In the genomic region with DNA sequence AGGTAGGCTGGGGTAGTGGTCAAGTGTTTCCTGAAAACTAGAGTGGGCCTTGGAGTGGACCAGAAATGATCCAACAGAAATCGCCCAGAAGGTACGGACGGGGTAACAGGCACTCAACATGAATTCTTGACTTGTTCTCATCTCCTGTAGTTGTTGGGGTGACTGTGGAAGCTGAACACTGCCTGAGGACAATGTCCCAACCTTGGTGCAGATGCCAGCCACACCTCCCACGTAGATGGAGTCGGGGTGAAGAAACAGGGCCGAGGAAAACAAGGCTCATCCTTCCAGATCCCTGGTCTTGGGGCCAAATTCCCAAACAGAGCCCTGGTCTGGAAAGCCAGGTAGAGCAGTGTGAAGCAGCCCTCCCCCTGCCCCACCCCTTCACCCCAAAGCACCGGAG, we compare ENCODE assay signal across 25 mouse cellular contexts. TPM values are rescaled to one million over a fixed set of nuclear protein-coding genes. Genes with fewer than 3 reads are reported as not detected.
DNase-seq lines count a peak whose midpoint lies in the region; TF ChIP-seq lines count a peak whose summit lies in the region.
"Had no signal": no experiment of that assay in that cellular context is flagged by ENCODE, and none has a peak within 500 bp of the region (broad histone marks: within the 10 kb centered on the region; RNA-seq: fewer than 3 reads in every experiment).

No protein-coding gene starts in this region.

- H3K36me3 ChIP-seq in heart, embryonic 10.5 days = peaks cover 20% of the 10 kb centered on the region
- H3K36me3 ChIP-seq in heart, adult 2 months (ENCODE audit: control insufficient read depth, insufficient read depth, low read length) = no peaks in the 10 kb centered on the region
- H3K36me3 ChIP-seq: forebrain, embryonic 15.5 days had no signal

- no peak for DNase-seq in gastrocnemius, adult 2 months
- no peak for DNase-seq in gastrocnemius, postnatal 4 days (ENCODE audit: low spot score in 2 of 2)
- DNase-seq in heart, embryonic 10.5 days (ENCODE audit: low spot score) = no peak
- no peak for DNase-seq in heart, adult 2 months
- DNase-seq in fat pad, adult 2 months (ENCODE audit: extremely low read depth, low read depth, low spot score) = peak; percentile 58
- DNase-seq in cerebellum, postnatal 4 days (ENCODE audit: low spot score in 2 of 2) = no peak
- DNase-seq: adrenal gland, adult 8-10 months; adrenal gland, postnatal 14 days; adrenal gland, postnatal 36 days; B cell, adult 2 months; cerebellum, adult 11-12 months; cerebellum, adult 2 months; cerebellum, adult 9-10 months; cerebellum, postnatal 10 days; cerebellum, postnatal 25 days; embryo, embryonic 11 days; forebrain, postnatal 0 days had no signal

- TF ChIP-seq EP300 in heart, adult 2 months (IDR thresholded peaks at IDR 0.05; ENCODE audit: insufficient read depth, low read depth, low read length) = no peak

- peak overlapping the region; percentile 24; the same call in 1 of the 2 replicates for H3K27ac ChIP-seq in gastrocnemius, adult 2 months
- H3K27ac ChIP-seq in heart, embryonic 10.5 days = peak overlapping the region; percentile 85
- no peak overlapping the region for H3K27ac ChIP-seq in heart, adult 2 months
- H3K27ac ChIP-seq: embryonic facial prominence, embryonic 13.5 days; embryonic facial prominence, embryonic 15.5 days; forebrain, embryonic 13.5 days; forebrain, embryonic 15.5 days had no signal

- no peaks in the 10 kb centered on the region for H3K9me3 ChIP-seq in heart, embryonic 10.5 days
- H3K9me3 ChIP-seq: embryonic facial prominence, embryonic 13.5 days; embryonic facial prominence, embryonic 15.5 days; forebrain, embryonic 13.5 days; forebrain, embryonic 15.5 days; G1E had no signal

- no peak overlapping the region for H3K4me3 ChIP-seq in gastrocnemius, adult 2 months
- H3K4me3 ChIP-seq in heart, embryonic 10.5 days = no peak overlapping the region
- H3K4me3 ChIP-seq in heart, adult 2 months = no peak overlapping the region
- H3K4me3 ChIP-seq: embryonic facial prominence, embryonic 13.5 days; embryonic facial prominence, embryonic 15.5 days; erythroblast, embryonic 14.5 days; forebrain, embryonic 13.5 days; forebrain, embryonic 15.5 days had no signal

- no peaks in the 10 kb centered on the region for H3K79me2 ChIP-seq in heart, adult 2 months (replicated peaks; ENCODE audit: control insufficient read depth, insufficient read depth, low read length)

- H3K27me3 ChIP-seq in heart, embryonic 10.5 days (ENCODE audit: insufficient read depth, poor library complexity, severe bottlenecking) = no peaks in the 10 kb centered on the region
- no peaks in the 10 kb centered on the region for H3K27me3 ChIP-seq in heart, adult 2 months (ENCODE audit: control insufficient read depth, insufficient read depth, low read length)
- H3K27me3 ChIP-seq: CH12.LX; embryonic facial prominence, embryonic 13.5 days; embryonic facial prominence, embryonic 15.5 days; forebrain, embryonic 13.5 days; forebrain, embryonic 15.5 days; Patski had no signal

- TF ChIP-seq POLR2A in heart, adult 2 months (IDR thresholded peaks at IDR 0.05; ENCODE audit: insufficient read depth, low read depth, low read length) = no peak

- intact Hi-C loops in gastrocnemius, adult 2 months (cut with DNase I) = no loop called here
- intact Hi-C loops in heart, adult 2 months (cut with DNase I) = no loop called here

- H3K4me1 ChIP-seq in heart, embryonic 10.5 days = peaks cover 76% of the 10 kb centered on the region
- H3K4me1 ChIP-seq in heart, adult 2 months (ENCODE audit: control insufficient read depth, insufficient read depth, low read length) = peaks cover 10% of the 10 kb centered on the region

- H3K9ac ChIP-seq in heart, adult 2 months (ENCODE audit: low read depth, low read length) = no peak overlapping the region
- H3K9ac ChIP-seq: embryonic facial prominence, embryonic 13.5 days; embryonic facial prominence, embryonic 15.5 days; forebrain, embryonic 13.5 days; forebrain, embryonic 15.5 days; forebrain, postnatal 0 days had no signal

- WGBS in heart, embryonic 10.5 days = 90% methylated on average over 7 of the region's 7 CpGs
- 93% methylated on average over 7 of the region's 7 CpGs for WGBS in heart, adult 2 months

- no peak for TF ChIP-seq CTCF in gastrocnemius, adult 2 months (IDR thresholded peaks at IDR 0.05)
- TF ChIP-seq CTCF in heart, adult 2 months (IDR thresholded peaks at IDR 0.05) = no peak

RNA-seq across cellular contexts. Expression of a gene that starts 32.7 kb away (rescaled TPM):
- 10 to 100 TPM; 20.6 to 47.1 TPM for total RNA-seq in gastrocnemius, adult 2 months (2021)
- total RNA-seq in gastrocnemius, postnatal 4 days (2021) = 100 to 1,000 TPM; 356 to 404 TPM
- 40.4 and 49.8 TPM in 2 replicates for polyA plus RNA-seq in heart, embryonic 10.5 days (2016; fragmentation: Nextera tagmentation; extraction: Ambion mirVana)
- 10 to 100 TPM; 45.3 to 46.2 TPM for total RNA-seq in heart, adult 2 months (2021)
- 91.4 and 128 TPM in 2 replicates for polyA plus RNA-seq in heart, adult 2 months (2012; rRNA removed)
- polyA plus RNA-seq: erythroblast, embryonic 14.5 days; G1E had no signal

Comparison
In these comparisons a context has a peak if more than half of its experiments do, and no peak if none do; other contexts are left out.
1. RNA of a gene that starts 32.7 kb away (total RNA-seq): 356 to 404 TPM in gastrocnemius, postnatal 4 days; 20.6 to 47.1 TPM in gastrocnemius, adult 2 months and 45.3 to 46.2 TPM in heart, adult 2 months; every median in the first group is over 4 times any median in the second.